In genomic region chr5:105400424-105401375, GRCm38 (mm10) we compare ENCODE assay signal across 8 mouse cellular contexts. TPM values are rescaled to one million over a fixed set of nuclear protein-coding genes. Genes with fewer than 3 reads are reported as not detected.
A peak's percentile ranks its signal among the peaks of the same experiment; 100 is the strongest.
DNase-seq lines count a peak whose midpoint lies in the region; ATAC-seq and TF ChIP-seq lines count a peak whose summit lies in the region.

No protein-coding gene starts in this region.

- no peak for TF ChIP-seq CTCF in liver, adult 2 months (IDR thresholded peaks at IDR 0.05; ENCODE audit: low read depth, low read length)

- no peaks in the 10 kb centered on the region for H3K9me3 ChIP-seq in embryonic facial prominence, embryonic 11.5 days (replicated peaks; ENCODE audit: control insufficient read depth, low read length)
- no peaks in the 10 kb centered on the region for H3K9me3 ChIP-seq in hindbrain, embryonic 12.5 days (replicated peaks)
- H3K9me3 ChIP-seq in liver, embryonic 12.5 days (replicated peaks), result no peaks in the 10 kb centered on the region
- no peaks in the 10 kb centered on the region for H3K9me3 ChIP-seq in stomach, embryonic 14.5 days (ENCODE audit: control insufficient read depth, low read depth, low read length)

- peak; percentile 30 for DNase-seq in liver, adult 2 months (ENCODE audit: extremely low read depth, low read depth, low spot score)
- no peak for DNase-seq in liver
- DNase-seq in embryonic facial prominence, embryonic 11.5 days (ENCODE audit: low spot score), result no peak
- no peak for DNase-seq in cerebellum, postnatal 4 days (ENCODE audit: low spot score in 2 of 2)
- DNase-seq in gastrocnemius, adult 18-20 months (ENCODE audit: low spot score), result no peak

- 63% methylated on average over 17 of the region's 17 CpGs for WGBS in liver, adult 2 months
- WGBS in embryonic facial prominence, embryonic 11.5 days, result 57% methylated on average over 17 of the region's 17 CpGs
- WGBS in hindbrain, embryonic 12.5 days, result 46% methylated on average over 17 of the region's 17 CpGs
- WGBS in liver, embryonic 12.5 days (ENCODE audit: insufficient replicate concordance), result 69% methylated on average over 17 of the region's 17 CpGs
- 62% methylated on average over 17 of the region's 17 CpGs for WGBS in stomach, embryonic 14.5 days

- TF ChIP-seq POLR2A in liver, adult 2 months (IDR thresholded peaks at IDR 0.05; ENCODE audit: extremely low read depth, insufficient read depth, low read length), result no peak

- H3K4me3 ChIP-seq in liver, adult 2 months (ENCODE audit: insufficient read depth, low read depth, low read length), result peak overlapping the region; percentile 9
- H3K4me3 ChIP-seq in embryonic facial prominence, embryonic 11.5 days (ENCODE audit: low read depth, low read length), result no peak overlapping the region
- H3K4me3 ChIP-seq in hindbrain, embryonic 12.5 days, result peak overlapping the region; percentile 23
- H3K4me3 ChIP-seq in liver, embryonic 12.5 days, result no peak overlapping the region
- no peak overlapping the region for H3K4me3 ChIP-seq in stomach, embryonic 14.5 days (ENCODE audit: low read depth, low read length)

- H3K27ac ChIP-seq in liver, adult 2 months (replicated peaks; ENCODE audit: insufficient read depth, low read depth, low read length), result no peak overlapping the region
- H3K27ac ChIP-seq in embryonic facial prominence, embryonic 11.5 days (replicated peaks; ENCODE audit: low read depth, low read length), result no peak overlapping the region; the same call in 1 of the 2 replicates
- H3K27ac ChIP-seq in hindbrain, embryonic 12.5 days, result peak overlapping the region; percentile 55; the same call in 1 of the 2 replicates
- H3K27ac ChIP-seq in liver, embryonic 12.5 days, result no peak overlapping the region
- H3K27ac ChIP-seq in stomach, embryonic 14.5 days (ENCODE audit: low read length), result no peak overlapping the region

- peak; percentile 63 for ATAC-seq in embryonic facial prominence, embryonic 11.5 days (replicated peaks; ENCODE audit: insufficient number of reproducible peaks, low FRiP score, low TSS enrichment, low read depth)
- ATAC-seq in hindbrain, embryonic 12.5 days (ENCODE audit: low FRiP score), result peak; percentile 85
- no peak for ATAC-seq in liver, embryonic 12.5 days
- no peak for ATAC-seq in stomach, embryonic 14.5 days (ENCODE audit: insufficient number of reproducible peaks, insufficient read depth, low FRiP score, low read depth)

- H3K9ac ChIP-seq in liver, adult 2 months (ENCODE audit: low read depth, low read length), result peak overlapping the region; percentile 50; the same call in 1 of the 2 replicates
- H3K9ac ChIP-seq in embryonic facial prominence, embryonic 11.5 days (replicated peaks; ENCODE audit: low read length), result no peak overlapping the region
- H3K9ac ChIP-seq in hindbrain, embryonic 12.5 days, result no peak overlapping the region
- H3K9ac ChIP-seq in liver, embryonic 12.5 days, result no peak overlapping the region
- no peak overlapping the region for H3K9ac ChIP-seq in stomach, embryonic 14.5 days (replicated peaks; ENCODE audit: low read depth, low read length)

- no peaks in the 10 kb centered on the region for H3K79me2 ChIP-seq in liver, adult 2 months (ENCODE audit: control insufficient read depth, insufficient read depth, low read length)

- no peak overlapping the region for H3K4me2 ChIP-seq in embryonic facial prominence, embryonic 11.5 days (ENCODE audit: low read depth, low read length)
- peak overlapping the region; percentile 48 for H3K4me2 ChIP-seq in hindbrain, embryonic 12.5 days (replicated peaks)
- peak overlapping the region; percentile 42 for H3K4me2 ChIP-seq in liver, embryonic 12.5 days
- H3K4me2 ChIP-seq in stomach, embryonic 14.5 days (replicated peaks; ENCODE audit: low read depth, low read length), result peak overlapping the region; percentile 17

- peaks cover 2% of the 10 kb centered on the region; the same call in 1 of the 2 replicates for H3K4me1 ChIP-seq in liver, adult 2 months (ENCODE audit: control insufficient read depth, insufficient read depth, low read length)
- H3K4me1 ChIP-seq in embryonic facial prominence, embryonic 11.5 days (ENCODE audit: control insufficient read depth, insufficient read depth, low read length), result no peaks in the 10 kb centered on the region
- H3K4me1 ChIP-seq in hindbrain, embryonic 12.5 days, result peaks cover 9% of the 10 kb centered on the region; the same call in 1 of the 2 replicates
- H3K4me1 ChIP-seq in liver, embryonic 12.5 days, result peaks cover 3% of the 10 kb centered on the region; the same call in 1 of the 2 replicates
- 0 out of 2 replicates have a peak, but pooled peaks cover 4% of the 10 kb centered on the region for H3K4me1 ChIP-seq in stomach, embryonic 14.5 days (ENCODE audit: control insufficient read depth, insufficient read depth, low read length)

- no peaks in the 10 kb centered on the region for H3K36me3 ChIP-seq in liver, adult 2 months (ENCODE audit: control insufficient read depth, insufficient read depth, low read length)
- H3K36me3 ChIP-seq in embryonic facial prominence, embryonic 11.5 days (replicated peaks; ENCODE audit: control insufficient read depth, insufficient read depth, low read depth, low read length), result no peaks in the 10 kb centered on the region
- no peaks in the 10 kb centered on the region for H3K36me3 ChIP-seq in hindbrain, embryonic 12.5 days
- no peaks in the 10 kb centered on the region for H3K36me3 ChIP-seq in liver, embryonic 12.5 days
- no peaks in the 10 kb centered on the region for H3K36me3 ChIP-seq in stomach, embryonic 14.5 days (ENCODE audit: control insufficient read depth, insufficient read depth, low read length)

- no peaks in the 10 kb centered on the region for H3K27me3 ChIP-seq in liver, adult 2 months (ENCODE audit: control insufficient read depth, insufficient read depth, low read length)
- no peaks in the 10 kb centered on the region for H3K27me3 ChIP-seq in embryonic facial prominence, embryonic 11.5 days (ENCODE audit: control insufficient read depth, insufficient read depth, low read length)
- no peaks in the 10 kb centered on the region for H3K27me3 ChIP-seq in hindbrain, embryonic 12.5 days
- H3K27me3 ChIP-seq in liver, embryonic 12.5 days (replicated peaks), result peaks cover 7% of the 10 kb centered on the region; the same call in 1 of the 2 replicates
- H3K27me3 ChIP-seq in stomach, embryonic 14.5 days (ENCODE audit: control insufficient read depth, insufficient read depth, low read length), result no peaks in the 10 kb centered on the region

RNA-seq across cellular contexts. Expression of gene Lrrc8b, which starts 14.9 kb away (rescaled TPM):
- total RNA-seq in liver, adult 2 months (2014; rRNA removed), result 0.60 and 0.65 TPM in 2 replicates
- polyA plus RNA-seq in liver, adult 2 months (2012; rRNA removed), result 0.36 and 0.42 TPM in 2 replicates
- polyA plus RNA-seq in embryonic facial prominence, embryonic 11.5 days (2014; fragmentation: Nextera tagmentation; extraction: Ambion mirVana), result 7.6 and 8.4 TPM in 2 replicates
- polyA plus RNA-seq in hindbrain, embryonic 12.5 days (2016; fragmentation: Nextera tagmentation; extraction: Ambion mirVana), result 12.1 and 13.3 TPM in 2 replicates
- polyA plus RNA-seq in liver, embryonic 12.5 days (2016; fragmentation: Nextera tagmentation; extraction: Ambion mirVana), result 7.5 and 7.8 TPM in 2 replicates
- polyA plus RNA-seq in stomach, embryonic 14.5 days (2014; fragmentation: Nextera tagmentation; extraction: Ambion mirVana), result 9.4 and 11.2 TPM in 2 replicates
- 1 to 10 TPM; 1.8 to 2.0 TPM for total RNA-seq in gastrocnemius, adult 18-20 months (2021)

Comparison
In these comparisons a context has a peak if more than half of its experiments do, and no peak if none do; other contexts are left out.
1. H3K4me3 ChIP-seq: peak in liver, adult 2 months (single experiment) and hindbrain, embryonic 12.5 days (single experiment); none in embryonic facial prominence, embryonic 11.5 days (single experiment), liver, embryonic 12.5 days (single experiment) and stomach, embryonic 14.5 days (single experiment).
2. ATAC-seq: peak in embryonic facial prominence, embryonic 11.5 days (single experiment) and hindbrain, embryonic 12.5 days (single experiment); none in liver, embryonic 12.5 days (single experiment) and stomach, embryonic 14.5 days (single experiment).